Mouse (Mus musculus): ENCODE measurements at regions not wholly inside any gene's neighbourhood (a gene's known extent, or its start where the extent isn't known, plus 50 kb on each side); places are given as distances from the start of the nearest gene placed in this dataset.

- no peak for DNase-seq
Measured at GRCm38 (mm10) chr12:96226446-96226845, 534.4 kb downstream of the Flrt2 start.

GRCm38 (mm10) chr12:96228714-96229113 is 536.7 kb downstream of the Flrt2 start:
- no peak for DNase-seq

GRCm38 (mm10) chr12:96235510-96235909 is 543.5 kb downstream of the Flrt2 start:
- no peak for DNase-seq

GRCm38 (mm10) chr12:96235996-96236525 is 544.0 kb downstream of the Flrt2 start:
- peak; percentile 0 to 6 for DNase-seq

GRCm38 (mm10) chr12:96239642-96240041 is 547.6 kb downstream of the Flrt2 start:
- no peak for DNase-seq

- DNase-seq: no peak
Measured at GRCm38 (mm10) chr12:96261978-96262377, 570.0 kb downstream of the Flrt2 start.

GRCm38 (mm10) chr12:96275894-96276293 is 583.9 kb downstream of the Flrt2 start:
- DNase-seq: no peak

- DNase-seq: peak; percentile 66 to 78
Measured at GRCm38 (mm10) chr12:96311137-96311536, 619.1 kb downstream of the Flrt2 start.

- no peak for DNase-seq
Measured at GRCm38 (mm10) chr12:96323061-96323786, 631.2 kb downstream of the Flrt2 start.

- no peak for DNase-seq
Measured at GRCm38 (mm10) chr12:96351143-96351542, 659.1 kb downstream of the Flrt2 start.

- DNase-seq: no peak
Measured at GRCm38 (mm10) chr12:96378924-96379323, 686.9 kb downstream of the Flrt2 start.

GRCm38 (mm10) chr12:96419104-96419503 is 727.1 kb downstream of the Flrt2 start:
- no peak for DNase-seq

- DNase-seq: no peak
Measured at GRCm38 (mm10) chr12:96419567-96419966, 727.5 kb downstream of the Flrt2 start.

- DNase-seq: no peak
Measured at GRCm38 (mm10) chr12:96427589-96427988, 735.6 kb downstream of the Flrt2 start.

GRCm38 (mm10) chr12:96442546-96442945 is 750.5 kb downstream of the Flrt2 start:
- no peak for DNase-seq

GRCm38 (mm10) chr12:96453374-96453773 is 761.3 kb downstream of the Flrt2 start:
- DNase-seq: no peak

- no peak for DNase-seq
Measured at GRCm38 (mm10) chr12:96476344-96476743, 784.3 kb downstream of the Flrt2 start.

GRCm38 (mm10) chr12:96488448-96488960 is 796.5 kb downstream of the Flrt2 start:
- DNase-seq: no peak

GRCm38 (mm10) chr12:96509658-96510057 is 817.6 kb downstream of the Flrt2 start:
- no peak for DNase-seq

GRCm38 (mm10) chr12:96558824-96559223 is 866.8 kb downstream of the Flrt2 start:
- no peak for DNase-seq

GRCm38 (mm10) chr12:96594845-96595244 is 902.8 kb downstream of the Flrt2 start:
- DNase-seq: no peak

GRCm38 (mm10) chr12:96615134-96615533 is 923.1 kb downstream of the Flrt2 start:
- DNase-seq: no peak

GRCm38 (mm10) chr12:96615850-96616249 is 923.8 kb downstream of the Flrt2 start:
- DNase-seq: peak in 1 of 2 experiments; percentile 4

GRCm38 (mm10) chr12:96617226-96617625 is 925.2 kb downstream of the Flrt2 start:
- no peak for DNase-seq
